Mouse (Mus musculus) embryonic facial prominence, embryonic 15.5 days (tissue): ENCODE results near the gene Olfr432. TPM values are rescaled to one million over a fixed set of nuclear protein-coding genes. Genes with fewer than 3 reads are reported as not detected.
"Not testable (repeated sequence)": the region's sequence is repeated elsewhere in the genome, so short reads cannot be mapped to it uniquely, and the experiment has no call there.

Source experiments
- ATAC-seq: fragments of 200-750 bp; cut with Nextera tagmentation; 2 replicates; pipeline ENCODE4 v1.8.0; 2017; ENCODE audit warnings: low read depth, moderate TSS enrichment; ENCODE audit not compliant: insufficient number of reproducible peaks, low FRiP score, low TSS enrichment
- H3K27ac ChIP-seq: fragments of 300-500 bp; sonication (generic); replicated peaks from 2 replicates; pipeline ENCODE4 v1.5.1; 2015; ENCODE audit warnings: mild to moderate bottlenecking, inconsistent platforms
- H3K27me3 ChIP-seq: fragments of 300-500 bp; sonication (generic); 2 replicates; pipeline ENCODE4 v1.6.1; 2015; ENCODE audit warnings: inconsistent platforms
- H3K36me3 ChIP-seq: fragments of 300-500 bp; sonication (generic); 2 replicates; pipeline ENCODE4 v1.6.1; 2015; ENCODE audit warnings: mild to moderate bottlenecking, inconsistent platforms
- H3K4me1 ChIP-seq: fragments of 300-500 bp; sonication (generic); 2 replicates; pipeline ENCODE4 v1.6.1; 2015; ENCODE audit warnings: inconsistent platforms
- H3K4me2 ChIP-seq: fragments of 300-500 bp; sonication (generic); replicated peaks from 2 replicates; pipeline ENCODE4 v1.6.1; 2015; ENCODE audit warnings: mild to moderate bottlenecking, inconsistent platforms
- H3K4me3 ChIP-seq: fragments of 300-500 bp; sonication (generic); replicated peaks from 2 replicates; pipeline ENCODE4 v1.5.1; 2015; ENCODE audit warnings: mild to moderate bottlenecking, inconsistent platforms
- H3K9ac ChIP-seq: fragments of 300-500 bp; sonication (generic); 2 replicates; pipeline ENCODE4 v1.6.1; 2015; ENCODE audit warnings: inconsistent platforms
- H3K9me3 ChIP-seq: fragments of 300-500 bp; sonication (generic); replicated peaks from 2 replicates; pipeline ENCODE4 v1.6.1; 2016; ENCODE audit warnings: inconsistent platforms
- WGBS: fragments of 180-500 bp; shearing (Covaris S2); methylation state at CpG from one replicate; pipeline ENCODE4 v1.1.7; 2015; 5-methylcytosine and 5-hydroxymethylcytosine counted together
- polyA plus RNA-seq: library from polyadenylated mRNA; unstranded; fragments of >200 nt; fragmentation: Nextera tagmentation; extraction: Ambion mirVana; gene quantifications from 2 replicates; pipeline ENCODE4 v1.2.1, GENCODE M21; 2015

Olfr432 gene
- polyA plus RNA-seq, result not detected in 2 replicates

DNA sequence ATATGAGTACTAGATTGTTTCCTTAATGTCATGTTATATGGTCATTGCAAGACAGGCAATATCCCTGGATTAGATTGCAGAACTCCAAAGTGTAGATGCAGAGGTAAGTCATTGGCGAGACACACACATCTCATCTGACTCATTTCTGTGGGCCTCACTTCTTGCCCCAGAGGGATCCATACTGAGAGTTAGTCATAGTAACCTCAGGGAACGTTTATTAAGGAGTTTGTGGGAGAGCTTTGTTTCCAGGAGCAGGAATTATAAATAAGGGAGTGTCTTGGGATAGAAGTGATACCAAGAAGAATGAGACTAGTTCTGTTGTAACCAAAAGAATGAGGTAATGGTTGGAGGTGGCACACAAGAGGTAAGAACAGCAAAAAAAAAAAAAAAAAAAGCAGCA lies at the start of gene Olfr432:
TSS of gene Olfr432 (plus strand) at position 313 of the 400 bp plus-strand sequence.
- Histone ChIP-seq H3K9ac (no peak within 1 kb of the TSS), H3K36me3 (no peaks in the 10 kb centered on the region), H3K4me3 (no peak within 1 kb of the TSS), H3K27ac (no peak within 1 kb of the TSS), H3K9me3 (no peaks in the 10 kb centered on the region), H3K27me3 (no peaks in the 10 kb centered on the region), H3K4me2 (no peak within 1 kb of the TSS), H3K4me1 (no peaks in the 10 kb centered on the region)
- 54% methylated on average over 2 of the region's 2 CpGs for WGBS
- ATAC-seq, result no peak

DNA sequence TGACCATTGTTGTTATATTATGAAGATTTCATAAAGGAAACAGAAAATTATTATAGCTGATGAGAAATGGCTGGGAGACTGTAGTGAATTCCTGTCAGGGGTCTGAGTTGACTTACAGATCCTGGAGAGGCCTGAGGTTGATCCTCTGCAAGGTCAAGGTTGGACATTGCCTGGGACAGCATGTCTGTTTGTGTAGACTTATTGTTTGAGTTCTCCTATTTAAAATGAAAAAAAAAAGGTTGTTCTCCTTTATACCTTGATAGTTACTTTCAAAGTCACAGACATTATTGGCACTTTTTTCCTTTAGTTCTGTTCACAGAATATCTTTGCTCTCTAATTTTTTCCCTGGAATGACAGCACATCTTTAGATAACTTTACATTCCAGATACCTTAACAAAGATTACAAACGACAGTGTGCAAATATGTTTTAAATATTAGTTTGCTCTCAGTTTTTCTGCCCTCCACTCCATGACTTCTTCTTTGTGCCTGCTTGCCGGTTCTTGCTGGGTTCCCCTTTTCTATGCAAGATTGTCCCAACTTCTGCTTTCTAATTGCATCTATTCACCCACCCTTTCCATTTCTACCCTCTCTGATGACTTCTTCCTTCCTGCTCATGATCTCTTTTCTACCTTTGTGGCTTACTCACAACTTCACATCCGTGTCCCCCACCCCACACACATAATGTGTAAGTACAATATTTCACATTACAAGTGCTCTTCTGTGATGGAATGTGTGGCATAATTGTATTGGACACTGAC lies 44.5 kb upstream of the Olfr432 start:
- H3K4me1 ChIP-seq, H3K9me3 ChIP-seq, H3K9ac ChIP-seq, H3K36me3 ChIP-seq, H3K4me3 ChIP-seq, H3K27me3 ChIP-seq, H3K4me2 ChIP-seq, H3K27ac ChIP-seq, ATAC-seq: not testable (repeated sequence)
- 61% methylated on average over 2 of the region's 3 CpGs for WGBS

DNA sequence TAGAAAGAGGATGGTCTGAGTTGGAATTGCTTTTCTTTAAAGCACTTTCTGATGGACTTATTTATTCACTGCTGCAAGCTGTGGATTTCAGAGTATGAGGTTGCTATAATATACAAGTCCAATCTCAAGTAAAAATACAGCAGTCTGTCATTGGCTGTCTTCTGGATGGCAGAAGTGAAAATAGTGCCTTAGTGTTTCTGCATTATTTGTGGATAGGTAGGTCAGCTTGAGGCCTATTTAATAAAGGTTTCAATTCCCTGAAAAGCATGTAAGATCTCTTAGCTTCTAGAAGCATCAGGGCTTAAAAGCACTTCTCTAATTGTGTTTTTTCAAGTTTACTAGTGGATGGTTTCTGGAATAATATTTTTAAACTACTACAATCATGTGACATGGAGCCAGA lies 42.0 kb upstream of the Olfr432 start:
- H3K36me3 ChIP-seq, H3K27ac ChIP-seq, H3K9ac ChIP-seq, H3K27me3 ChIP-seq, H3K4me2 ChIP-seq, H3K4me3 ChIP-seq, ATAC-seq, H3K9me3 ChIP-seq, H3K4me1 ChIP-seq: not testable (repeated sequence)

DNA sequence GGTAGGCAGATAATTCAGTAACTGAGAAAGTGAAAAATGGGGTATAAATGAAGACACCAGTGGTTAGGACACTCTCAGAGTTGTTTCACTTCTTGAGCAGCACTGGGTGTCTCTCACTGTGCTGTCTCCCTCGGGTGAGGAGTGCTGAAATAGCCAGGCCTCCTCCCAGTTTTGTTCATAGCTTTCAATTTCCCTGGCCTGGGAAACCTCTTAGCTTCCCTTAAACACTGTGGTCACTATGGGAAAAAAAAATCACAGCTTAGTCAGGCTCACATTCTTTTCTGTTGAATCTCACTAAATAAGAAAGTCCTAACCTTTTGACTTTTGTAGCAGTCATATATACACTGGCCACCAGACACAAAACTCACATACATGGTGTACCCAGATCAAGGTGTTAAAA lies 17.3 kb upstream of the Olfr432 start, which contains the start of gene Ifi205:
TSS of gene Ifi205 (minus strand) at position 113 of the 400 bp plus-strand sequence.
- Histone ChIP-seq H3K27me3 (no peaks in the 10 kb centered on the region), H3K4me3 (no peak within 1 kb of the TSS), H3K9ac (no peak within 1 kb of the TSS), H3K36me3 (no peaks in the 10 kb centered on the region), H3K4me2 (no peak within 1 kb of the TSS), H3K27ac (no peak within 1 kb of the TSS), H3K9me3 (no peaks in the 10 kb centered on the region), H3K4me1 (no peaks in the 10 kb centered on the region)
- WGBS, result 44% methylated on average over 1 of the region's 1 CpGs
- ATAC-seq, result no peak

DNA sequence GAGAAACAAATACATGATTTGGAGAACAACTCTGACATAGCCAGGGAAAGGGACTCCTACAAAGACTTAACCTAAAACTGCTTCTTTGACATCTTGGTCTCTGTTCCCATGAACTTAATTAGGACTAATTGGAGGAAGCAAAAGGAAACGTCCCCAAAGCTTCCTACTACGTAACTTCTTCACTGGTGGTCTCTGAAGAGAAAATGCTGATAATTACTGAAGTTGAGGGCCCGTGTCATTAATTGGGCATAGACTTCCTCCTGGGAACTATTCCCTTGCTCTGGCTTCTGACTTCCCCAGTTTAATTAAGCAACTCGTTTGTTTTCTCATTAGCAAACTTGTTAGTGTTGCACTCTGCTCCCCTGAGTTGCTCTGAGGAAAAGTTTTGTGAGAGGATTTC lies 13.2 kb upstream of the Olfr432 start:
- H3K9ac ChIP-seq, result no peak overlapping the region
- H3K27ac ChIP-seq, result no peak overlapping the region
- H3K4me1 ChIP-seq, result no peaks in the 10 kb centered on the region
- no peaks in the 10 kb centered on the region for H3K36me3 ChIP-seq
- no peaks in the 10 kb centered on the region for H3K27me3 ChIP-seq
- H3K9me3 ChIP-seq, result no peaks in the 10 kb centered on the region
- no peak overlapping the region for H3K4me3 ChIP-seq
- WGBS, result 45% methylated on average over 4 of the region's 4 CpGs
- ATAC-seq, result no peak
- H3K4me2 ChIP-seq, result no peak overlapping the region

DNA sequence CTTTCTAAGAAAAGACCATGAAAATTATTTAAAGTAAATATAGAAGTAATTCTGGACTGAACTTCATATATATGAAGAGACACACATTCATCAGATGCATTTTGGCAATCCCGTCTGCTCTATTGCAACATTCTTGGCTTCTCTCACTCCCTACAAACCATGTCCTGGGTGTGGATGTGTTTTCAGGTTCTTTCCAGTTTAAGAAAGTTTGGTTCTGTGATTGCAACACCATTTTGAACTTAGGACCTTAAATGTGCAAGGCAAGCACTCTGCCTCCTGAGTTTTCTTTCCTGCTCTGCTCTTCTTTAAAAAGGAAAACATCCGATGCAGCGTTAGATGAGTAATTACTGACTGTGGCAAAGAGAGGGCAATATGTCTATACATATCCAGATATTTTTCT lies 10.5 kb upstream of the Olfr432 start:
- ATAC-seq, result no peak
- no peak overlapping the region for H3K4me3 ChIP-seq
- no peaks in the 10 kb centered on the region for H3K9me3 ChIP-seq

DNA sequence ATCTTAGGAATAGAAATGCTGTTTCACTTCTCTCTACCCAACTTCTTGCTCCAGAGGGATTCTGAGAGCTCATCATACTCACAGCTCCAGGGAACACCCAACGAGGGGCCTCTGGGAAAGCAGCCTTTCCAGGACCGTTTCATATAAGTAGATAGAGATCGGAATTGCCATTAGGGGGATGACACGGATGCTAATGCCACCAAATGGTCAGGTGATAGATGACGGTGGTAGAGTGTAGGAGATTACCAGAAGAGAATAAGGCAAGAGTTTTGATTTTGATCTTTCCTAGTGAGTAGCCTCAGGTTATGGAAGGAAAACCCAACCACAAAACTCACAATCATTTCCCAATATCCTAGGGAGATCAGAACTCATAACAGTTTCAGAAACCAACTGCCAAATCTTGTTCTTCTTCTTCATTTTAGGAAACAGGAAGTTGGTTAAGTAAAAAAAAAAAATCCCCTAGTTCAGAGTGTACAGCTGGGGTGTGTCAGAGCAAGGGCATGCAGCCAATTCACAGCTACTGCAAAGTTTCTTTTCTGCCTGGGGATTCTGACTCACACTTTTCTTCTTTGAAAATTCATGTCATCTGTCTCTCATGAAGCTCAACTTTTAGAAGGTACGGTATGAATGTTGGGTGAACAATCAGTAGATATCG lies 8.4 kb upstream of the Olfr432 start, which contains the start of gene Olfr433:
TSS of gene Olfr433 (plus strand) at position 183 of the 655 bp plus-strand sequence.
- no peak within 1 kb of the TSS for H3K4me3 ChIP-seq
- no peaks in the 10 kb centered on the region for H3K4me1 ChIP-seq
- no peaks in the 10 kb centered on the region for H3K27me3 ChIP-seq
- no peak within 1 kb of the TSS for H3K4me2 ChIP-seq
- H3K36me3 ChIP-seq, result no peaks in the 10 kb centered on the region
- 76% methylated on average over 7 of the region's 7 CpGs for WGBS
- H3K9me3 ChIP-seq, result no peaks in the 10 kb centered on the region
- H3K27ac ChIP-seq, result no peak within 1 kb of the TSS
- no peak for ATAC-seq
- H3K9ac ChIP-seq, result no peak within 1 kb of the TSS

More for the DNA sequence above, 10.5 kb upstream of the Olfr432 start:
- no peaks in the 10 kb centered on the region for H3K4me1 ChIP-seq
- no peaks in the 10 kb centered on the region for H3K27me3 ChIP-seq
- H3K4me2 ChIP-seq, result no peak overlapping the region
- no peak overlapping the region for H3K9ac ChIP-seq
- H3K36me3 ChIP-seq, result no peaks in the 10 kb centered on the region
- H3K27ac ChIP-seq, result no peak overlapping the region
- 73% methylated on average over 3 of the region's 3 CpGs for WGBS

DNA sequence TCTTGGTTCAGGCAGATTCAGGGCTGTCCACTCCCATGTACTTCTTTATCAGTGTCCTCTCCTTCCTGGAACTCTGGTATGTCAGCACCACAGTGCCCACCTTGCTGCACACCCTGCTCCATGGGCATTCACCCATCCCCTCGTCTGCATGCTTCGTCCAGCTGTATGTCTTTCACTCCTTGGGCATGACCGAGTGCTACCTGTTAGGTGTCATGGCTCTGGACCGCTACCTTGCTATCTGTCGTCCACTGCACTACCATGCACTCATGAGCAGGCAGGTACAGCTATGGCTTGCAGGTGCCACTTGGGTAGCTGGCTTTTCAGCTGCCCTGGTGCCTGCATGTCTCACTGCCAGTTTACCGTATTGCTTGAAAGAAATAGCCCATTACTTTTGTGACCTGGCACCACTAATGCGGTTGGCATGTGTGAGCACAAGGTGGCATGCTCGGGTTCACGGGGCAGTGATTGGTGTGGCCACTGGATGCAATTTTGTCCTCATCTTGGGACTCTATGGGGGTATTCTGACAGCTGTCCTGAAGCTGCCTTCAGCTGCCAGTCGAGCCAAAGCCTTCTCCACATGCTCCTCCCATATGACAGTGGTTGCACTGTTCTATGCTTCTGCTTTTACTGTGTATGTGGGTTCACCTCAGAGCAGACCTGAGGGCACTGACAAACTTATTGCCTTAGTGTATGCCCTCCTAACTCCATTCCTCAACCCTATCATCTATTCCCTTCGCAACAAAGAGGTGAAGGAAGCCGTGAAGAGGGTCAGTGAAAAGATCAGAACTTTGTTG lies 6.7 kb upstream of the Olfr432 start:
- not testable (repeated sequence) for H3K9ac ChIP-seq, H3K4me3 ChIP-seq, H3K4me1 ChIP-seq, H3K36me3 ChIP-seq, H3K27ac ChIP-seq, H3K9me3 ChIP-seq, H3K27me3 ChIP-seq, ATAC-seq, H3K4me2 ChIP-seq
- WGBS, result 83% methylated on average over 12 of the region's 12 CpGs

DNA sequence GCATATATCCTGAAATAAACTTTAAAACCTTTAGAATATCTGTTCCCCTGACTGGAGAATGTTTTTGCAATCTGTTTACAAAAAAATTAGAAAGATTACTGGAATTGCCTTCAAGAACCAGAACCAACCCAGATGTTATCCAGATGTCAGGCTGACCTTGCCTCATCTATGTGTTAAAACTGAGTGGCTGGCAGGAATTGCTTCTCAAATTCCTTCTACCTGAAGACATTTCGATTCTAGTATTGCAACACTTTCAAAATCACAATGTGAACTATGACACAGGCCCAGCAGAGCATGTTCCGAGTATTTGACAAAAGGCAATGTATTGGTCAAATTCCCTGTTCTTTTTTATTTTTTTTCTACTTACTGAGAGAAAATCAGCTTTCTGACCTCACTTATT lies 4.6 kb upstream of the Olfr432 start:
- Histone ChIP-seq H3K9ac (no peak overlapping the region), H3K27ac (no peak overlapping the region), H3K4me2 (no peak overlapping the region), H3K4me1 (no peaks in the 10 kb centered on the region), H3K9me3 (no peaks in the 10 kb centered on the region), H3K36me3 (no peaks in the 10 kb centered on the region), H3K4me3 (no peak overlapping the region), H3K27me3 (no peaks in the 10 kb centered on the region)
- ATAC-seq, result no peak
- 39% methylated on average over 2 of the region's 2 CpGs for WGBS

DNA sequence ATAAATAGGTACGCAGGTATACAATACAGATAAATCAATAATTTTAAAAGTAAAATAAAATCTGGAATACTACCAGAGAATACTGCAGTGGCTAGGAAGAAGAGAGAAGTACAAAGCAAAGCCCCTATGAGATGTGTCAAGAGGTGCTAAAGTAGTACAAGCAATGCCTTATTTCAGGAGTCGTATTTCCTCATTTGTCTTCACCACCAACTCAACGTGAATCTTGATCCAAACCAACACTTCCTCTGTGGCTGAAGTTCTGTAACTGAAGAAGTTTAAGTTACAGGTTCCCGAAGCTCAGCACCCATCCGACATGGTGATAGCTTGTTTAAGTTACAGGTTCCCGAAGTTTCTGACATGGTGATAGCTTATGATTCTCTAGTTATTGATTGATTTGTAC lies 778 bp upstream of the Olfr432 start:
- not testable (repeated sequence) for H3K27ac ChIP-seq, H3K9ac ChIP-seq, H3K4me2 ChIP-seq, H3K4me1 ChIP-seq, H3K4me3 ChIP-seq, H3K27me3 ChIP-seq, H3K9me3 ChIP-seq, H3K36me3 ChIP-seq, ATAC-seq
- 76% methylated on average over 6 of the region's 6 CpGs for WGBS

DNA sequence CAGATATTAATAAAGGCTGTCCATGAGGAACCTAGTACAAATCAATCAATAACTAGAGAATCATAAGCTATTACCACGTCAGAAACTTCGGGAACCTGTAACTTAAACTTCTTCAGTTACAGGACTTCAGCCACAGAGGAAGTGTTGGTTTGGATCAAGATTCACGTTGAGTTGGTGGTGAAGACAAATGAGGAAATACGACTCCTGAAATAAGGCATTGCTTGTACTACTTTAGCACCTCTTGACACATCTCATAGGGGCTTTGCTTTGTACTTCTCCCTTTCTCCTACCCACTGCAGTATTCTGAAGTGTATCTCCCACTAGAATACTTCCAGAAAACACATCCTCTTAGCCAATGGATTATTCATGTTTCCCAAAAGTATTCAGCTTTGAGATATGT lies 352 bp downstream of the Olfr432 start:
- not testable (repeated sequence) for H3K4me1 ChIP-seq, H3K9ac ChIP-seq, H3K27me3 ChIP-seq, H3K4me2 ChIP-seq, H3K9me3 ChIP-seq, H3K36me3 ChIP-seq, ATAC-seq, H3K27ac ChIP-seq, H3K4me3 ChIP-seq
- 72% methylated on average over 4 of the region's 4 CpGs for WGBS
